Mouse (Mus musculus) frontal cortex, adult (tissue): ENCODE data around the gene Btbd35f11.
"Not testable (repeated sequence)": the region's sequence is repeated elsewhere in the genome, so short reads cannot be mapped to it uniquely, and the experiment has no call there.

Experiments used
- ATAC-seq: cut with Nextera tagmentation; 2 replicates; pipeline ENCODE4 v1.9.2; 2017; ENCODE audit warnings: mild to moderate bottlenecking, moderate library complexity, mixed read lengths; ENCODE audit not compliant: low TSS enrichment

Gene Btbd35f11

GRCm38 (mm10) chrX:3443590-3443989 is at the start of gene Btbd35f11:
Btbd35f11 (minus strand) TSS chrX:3443690.
- not testable (repeated sequence) for ATAC-seq

- not testable (repeated sequence) for ATAC-seq
Measured at GRCm38 (mm10) chrX:3409946-3410345, 33.5 kb downstream of the Btbd35f11 start.
